Mouse (Mus musculus): Measurements from ENCODE around the gene Cep112. TPM values are rescaled to one million over a fixed set of nuclear protein-coding genes. Genes with fewer than 3 reads are reported as not detected.

Cep112 gene
- polyA plus RNA-seq, 1 experiment from 2014 or later, result 11.0 TPM

Other genes with a start within 250 kb of the Cep112 start
- gene Apoh, start 81.8 kb upstream of the Cep112 start, polyA plus RNA-seq (2016; fragmentation: Nextera tagmentation; extraction: Ambion mirVana), result not detected in 2 replicates
- gene Prkca, start 81.3 kb upstream of the Cep112 start, polyA plus RNA-seq (2016; fragmentation: Nextera tagmentation; extraction: Ambion mirVana), result 3.4 TPM in 2 replicates

Measured in embryonic facial prominence, embryonic 10.5 days (tissue).